Mouse (Mus musculus): ENCODE measurements around the gene Nrros. TPM values are rescaled to one million over a fixed set of nuclear protein-coding genes. Genes with fewer than 3 reads are reported as not detected.

Nrros gene
- polyA plus RNA-seq, 1 experiment, result 0.60 TPM

GRCm38 (mm10) chr16:32138954-32139353 is 26.4 kb downstream of the Nrros start:
- no peak for TF ChIP-seq CTCF (IDR thresholded peaks at IDR 0.05; ENCODE audit: borderline replicate concordance, insufficient read depth, low read length)
- no peak for TF ChIP-seq POLR2A (IDR thresholded peaks at IDR 0.05; ENCODE audit: low read depth, low read length)

GRCm38 (mm10) chr16:32135842-32136357 is 29.5 kb downstream of the Nrros start:
- no peak overlapping the region for H3K4me3 ChIP-seq (ENCODE audit: insufficient read depth, low read length)
- no peak overlapping the region for H3K27ac ChIP-seq (ENCODE audit: insufficient read depth, low read length)
- TF ChIP-seq CTCF (IDR thresholded peaks at IDR 0.05; ENCODE audit: borderline replicate concordance, insufficient read depth, low read length) (no peak), POLR2A (IDR thresholded peaks at IDR 0.05; ENCODE audit: low read depth, low read length) (no peak)
- no peaks in the 10 kb centered on the region for H3K4me1 ChIP-seq (ENCODE audit: control insufficient read depth, insufficient read depth, low read length)

More at GRCm38 (mm10) chr16:32138954-32139353, 26.4 kb downstream of the Nrros start:
- Histone ChIP-seq H3K27ac (ENCODE audit: insufficient read depth, low read length) (no peak overlapping the region), H3K4me1 (ENCODE audit: control insufficient read depth, insufficient read depth, low read length) (no peaks in the 10 kb centered on the region), H3K4me3 (ENCODE audit: insufficient read depth, low read length) (no peak overlapping the region)

- Histone ChIP-seq H3K27ac (ENCODE audit: insufficient read depth, low read length) (no peak overlapping the region), H3K4me1 (ENCODE audit: control insufficient read depth, insufficient read depth, low read length) (no peaks in the 10 kb centered on the region), H3K4me3 (ENCODE audit: insufficient read depth, low read length) (no peak overlapping the region)
- no peak for TF ChIP-seq CTCF (IDR thresholded peaks at IDR 0.05; ENCODE audit: borderline replicate concordance, insufficient read depth, low read length)
- TF ChIP-seq POLR2A (IDR thresholded peaks at IDR 0.05; ENCODE audit: low read depth, low read length), result no peak
Measured at GRCm38 (mm10) chr16:32133148-32133547, 32.2 kb downstream of the Nrros start.

GRCm38 (mm10) chr16:32130190-32130826 is 35.1 kb downstream of the Nrros start:
- Histone ChIP-seq H3K4me1 (ENCODE audit: control insufficient read depth, insufficient read depth, low read length) (no peaks in the 10 kb centered on the region), H3K4me3 (ENCODE audit: insufficient read depth, low read length) (no peak overlapping the region), H3K27ac (ENCODE audit: insufficient read depth, low read length) (no peak overlapping the region)
- TF ChIP-seq CTCF (IDR thresholded peaks at IDR 0.05; ENCODE audit: borderline replicate concordance, insufficient read depth, low read length) (no peak), POLR2A (IDR thresholded peaks at IDR 0.05; ENCODE audit: low read depth, low read length) (no peak)

- Histone ChIP-seq H3K27ac (ENCODE audit: insufficient read depth, low read length) (no peak overlapping the region), H3K4me1 (ENCODE audit: control insufficient read depth, insufficient read depth, low read length) (no peaks in the 10 kb centered on the region), H3K4me3 (ENCODE audit: insufficient read depth, low read length) (no peak overlapping the region)
- no peak for TF ChIP-seq CTCF (IDR thresholded peaks at IDR 0.05; ENCODE audit: borderline replicate concordance, insufficient read depth, low read length)
- TF ChIP-seq POLR2A (IDR thresholded peaks at IDR 0.05; ENCODE audit: low read depth, low read length), result no peak
Measured at GRCm38 (mm10) chr16:32129449-32130189, 35.8 kb downstream of the Nrros start.

GRCm38 (mm10) chr16:32127046-32127445 is 38.3 kb downstream of the Nrros start:
- H3K27ac ChIP-seq (ENCODE audit: insufficient read depth, low read length), result no peak overlapping the region
- no peak for TF ChIP-seq POLR2A (IDR thresholded peaks at IDR 0.05; ENCODE audit: low read depth, low read length)
- no peak for TF ChIP-seq CTCF (IDR thresholded peaks at IDR 0.05; ENCODE audit: borderline replicate concordance, insufficient read depth, low read length)
- H3K4me3 ChIP-seq (ENCODE audit: insufficient read depth, low read length), result no peak overlapping the region
- H3K4me1 ChIP-seq (ENCODE audit: control insufficient read depth, insufficient read depth, low read length), result no peaks in the 10 kb centered on the region

- H3K4me1 ChIP-seq (ENCODE audit: control insufficient read depth, insufficient read depth, low read length), result no peaks in the 10 kb centered on the region
- TF ChIP-seq CTCF (IDR thresholded peaks at IDR 0.05; ENCODE audit: borderline replicate concordance, insufficient read depth, low read length), result no peak
- no peak for TF ChIP-seq POLR2A (IDR thresholded peaks at IDR 0.05; ENCODE audit: low read depth, low read length)
- no peak overlapping the region for H3K4me3 ChIP-seq (ENCODE audit: insufficient read depth, low read length)
- H3K27ac ChIP-seq (ENCODE audit: insufficient read depth, low read length), result no peak overlapping the region
Measured at GRCm38 (mm10) chr16:32125364-32125763, 40.0 kb downstream of the Nrros start.

- H3K4me1 ChIP-seq (ENCODE audit: control insufficient read depth, insufficient read depth, low read length), result no peaks in the 10 kb centered on the region
- TF ChIP-seq CTCF (IDR thresholded peaks at IDR 0.05; ENCODE audit: borderline replicate concordance, insufficient read depth, low read length) (no peak), POLR2A (IDR thresholded peaks at IDR 0.05; ENCODE audit: low read depth, low read length) (no peak)
- no peak overlapping the region for H3K27ac ChIP-seq (ENCODE audit: insufficient read depth, low read length)
- no peak overlapping the region for H3K4me3 ChIP-seq (ENCODE audit: insufficient read depth, low read length)
Measured at GRCm38 (mm10) chr16:32124444-32125335, 40.7 kb downstream of the Nrros start.

- no peaks in the 10 kb centered on the region for H3K4me1 ChIP-seq (ENCODE audit: control insufficient read depth, insufficient read depth, low read length)
- TF ChIP-seq POLR2A (IDR thresholded peaks at IDR 0.05; ENCODE audit: low read depth, low read length), result no peak
- TF ChIP-seq CTCF (IDR thresholded peaks at IDR 0.05; ENCODE audit: borderline replicate concordance, insufficient read depth, low read length), result no peak
- H3K27ac ChIP-seq (ENCODE audit: insufficient read depth, low read length), result no peak overlapping the region
- no peak overlapping the region for H3K4me3 ChIP-seq (ENCODE audit: insufficient read depth, low read length)
Measured at GRCm38 (mm10) chr16:32124020-32124419, 41.4 kb downstream of the Nrros start.
